Mouse (Mus musculus): ENCODE measurements around the gene Nipbl. TPM values are rescaled to one million over a fixed set of nuclear protein-coding genes. Genes with fewer than 3 reads are reported as not detected.
"Not testable (repeated sequence)": the region's sequence is repeated elsewhere in the genome, so short reads cannot be mapped to it uniquely, and the experiment has no call there.

The Nipbl gene
- polyA plus RNA-seq, 1 experiment, result 5.2 TPM

DNA sequence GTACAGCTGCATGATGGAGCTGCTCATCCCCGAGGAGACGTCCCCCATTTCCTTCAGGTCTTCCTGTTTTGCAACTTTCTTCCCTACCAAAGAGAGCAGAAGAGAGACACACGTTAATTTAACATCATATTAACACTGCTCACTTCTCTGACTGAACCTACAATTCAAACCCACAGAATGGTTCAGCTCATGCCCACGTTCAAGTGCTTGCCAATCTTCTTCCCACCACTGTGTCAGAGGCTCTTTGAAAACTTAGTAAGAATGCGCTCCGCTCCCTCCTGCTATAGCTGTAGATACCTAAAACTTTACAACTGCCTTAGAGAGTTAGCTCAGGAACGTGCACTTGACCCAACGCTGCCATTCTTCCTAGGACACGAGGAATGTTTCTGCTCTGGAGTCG is 141.3 kb downstream of the Nipbl start:
- WGBS, result 86% methylated on average over 10 of the region's 10 CpGs
- TF ChIP-seq POLR2A (IDR thresholded peaks at IDR 0.05; ENCODE audit: low read depth, low read length), result no peak
- TF ChIP-seq CTCF (conservative IDR thresholded peaks at IDR 0.05; ENCODE audit: insufficient read depth, insufficient read length, low read depth, low read length), result no peak

DNA sequence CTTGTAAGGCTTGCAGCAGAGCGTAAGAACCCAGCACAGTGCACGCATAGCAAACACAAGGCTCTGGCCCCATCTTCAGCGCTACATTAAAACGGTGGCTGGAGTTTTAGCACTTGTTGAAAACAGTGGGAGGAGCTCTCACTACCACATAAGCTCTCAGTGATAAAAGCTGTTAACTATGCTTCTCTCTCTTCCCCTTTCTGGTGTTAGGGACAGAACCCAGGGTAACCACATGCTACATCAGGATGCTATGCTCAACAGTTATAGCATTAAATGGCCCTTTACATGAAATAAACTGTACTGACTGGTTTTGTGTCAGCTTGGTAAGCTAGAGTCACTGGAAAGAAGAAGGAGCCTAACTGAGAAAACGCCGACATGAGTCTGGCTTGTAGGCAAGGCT is 150.1 kb downstream of the Nipbl start:
- WGBS, result 94% methylated on average over 6 of the region's 6 CpGs
- DNase-seq, result no peak
- H3K4me3 ChIP-seq (ENCODE audit: insufficient read depth, low read depth, low read length), result no peak overlapping the region
- H3K27ac ChIP-seq (ENCODE audit: insufficient read depth, low read depth, low read length), result no peak overlapping the region
- no peaks in the 10 kb centered on the region for H3K4me1 ChIP-seq (ENCODE audit: control insufficient read depth, insufficient read depth, low read length)
- no peaks in the 10 kb centered on the region for H3K27me3 ChIP-seq (replicated peaks; ENCODE audit: control insufficient read depth, insufficient read depth, low read length)
- TF ChIP-seq CTCF (conservative IDR thresholded peaks at IDR 0.05; ENCODE audit: insufficient read depth, insufficient read length, low read depth, low read length), result no peak
- no peak for TF ChIP-seq POLR2A (IDR thresholded peaks at IDR 0.05; ENCODE audit: low read depth, low read length)
- H3K36me3 ChIP-seq (ENCODE audit: control insufficient read depth, insufficient read depth, low read length), result peaks cover 13% of the 10 kb centered on the region

More for the DNA sequence above, 141.3 kb downstream of the Nipbl start:
- H3K27ac ChIP-seq (ENCODE audit: insufficient read depth, low read depth, low read length), result no peak overlapping the region
- no peaks in the 10 kb centered on the region for H3K4me1 ChIP-seq (ENCODE audit: control insufficient read depth, insufficient read depth, low read length)
- DNase-seq, result no peak
- H3K36me3 ChIP-seq (ENCODE audit: control insufficient read depth, insufficient read depth, low read length), result peaks cover 7% of the 10 kb centered on the region
- no peaks in the 10 kb centered on the region for H3K27me3 ChIP-seq (replicated peaks; ENCODE audit: control insufficient read depth, insufficient read depth, low read length)
- no peak overlapping the region for H3K4me3 ChIP-seq (ENCODE audit: insufficient read depth, low read depth, low read length)

DNA sequence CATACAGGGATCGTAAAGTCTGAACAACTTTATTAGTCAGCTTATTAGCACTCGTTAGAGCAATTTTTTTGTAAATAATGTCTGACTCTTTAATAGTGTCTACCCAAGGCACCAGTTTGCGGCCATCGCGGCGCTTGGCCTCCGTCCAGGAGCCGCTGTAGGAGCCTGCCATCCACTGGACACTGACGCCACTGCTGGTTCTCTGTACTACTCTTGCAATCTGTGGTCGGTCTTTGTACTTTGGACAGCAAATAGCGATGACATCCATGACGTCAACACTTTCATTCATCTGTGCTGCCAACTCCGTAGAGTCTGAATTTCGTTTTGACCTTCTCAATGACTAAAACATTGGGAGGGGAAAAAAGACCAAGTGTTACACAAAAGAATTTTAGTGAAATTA is 153.0 kb downstream of the Nipbl start:
- Histone ChIP-seq H3K4me1 (ENCODE audit: control insufficient read depth, insufficient read depth, low read length) (no peaks in the 10 kb centered on the region), H3K27me3 (replicated peaks; ENCODE audit: control insufficient read depth, insufficient read depth, low read length) (no peaks in the 10 kb centered on the region), H3K27ac (ENCODE audit: insufficient read depth, low read depth, low read length) (no peak overlapping the region), H3K4me3 (ENCODE audit: insufficient read depth, low read depth, low read length) (no peak overlapping the region), H3K36me3 (ENCODE audit: control insufficient read depth, insufficient read depth, low read length) (peaks cover 13% of the 10 kb centered on the region)
- TF ChIP-seq CTCF (conservative IDR thresholded peaks at IDR 0.05; ENCODE audit: insufficient read depth, insufficient read length, low read depth, low read length), result no peak
- TF ChIP-seq POLR2A (IDR thresholded peaks at IDR 0.05; ENCODE audit: low read depth, low read length), result no peak
- WGBS, result 86% methylated on average over 14 of the region's 14 CpGs
- DNase-seq, result peak; percentile 27

DNA sequence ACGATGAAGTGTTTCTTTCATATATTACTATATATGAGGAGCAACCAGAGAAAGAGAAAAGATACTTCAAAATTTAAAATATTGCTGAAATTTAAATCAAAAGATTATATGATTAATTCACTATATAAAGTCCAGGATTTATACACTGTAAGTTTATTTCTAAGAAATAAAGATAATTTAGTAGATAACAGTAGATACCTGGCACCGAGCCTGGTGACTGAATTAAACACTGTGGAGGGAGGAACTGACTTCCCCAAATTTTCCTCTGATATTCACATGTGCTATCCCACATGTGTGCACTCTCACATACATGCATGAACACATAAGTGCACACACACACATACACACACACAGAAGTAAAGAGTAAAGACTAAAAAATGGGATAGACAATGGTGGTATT is 162.1 kb downstream of the Nipbl start:
- 75% methylated on average over 2 of the region's 2 CpGs for WGBS
- no peaks in the 10 kb centered on the region for H3K4me1 ChIP-seq (ENCODE audit: control insufficient read depth, insufficient read depth, low read length)
- no peak for DNase-seq
- H3K36me3 ChIP-seq (ENCODE audit: control insufficient read depth, insufficient read depth, low read length), result no peaks in the 10 kb centered on the region
- TF ChIP-seq CTCF (conservative IDR thresholded peaks at IDR 0.05; ENCODE audit: insufficient read depth, insufficient read length, low read depth, low read length), result no peak
- no peak for TF ChIP-seq POLR2A (IDR thresholded peaks at IDR 0.05; ENCODE audit: low read depth, low read length)
- no peak overlapping the region for H3K4me3 ChIP-seq (ENCODE audit: insufficient read depth, low read depth, low read length)
- H3K27me3 ChIP-seq (replicated peaks; ENCODE audit: control insufficient read depth, insufficient read depth, low read length), result no peaks in the 10 kb centered on the region
- H3K27ac ChIP-seq (ENCODE audit: insufficient read depth, low read depth, low read length), result no peak overlapping the region

DNA sequence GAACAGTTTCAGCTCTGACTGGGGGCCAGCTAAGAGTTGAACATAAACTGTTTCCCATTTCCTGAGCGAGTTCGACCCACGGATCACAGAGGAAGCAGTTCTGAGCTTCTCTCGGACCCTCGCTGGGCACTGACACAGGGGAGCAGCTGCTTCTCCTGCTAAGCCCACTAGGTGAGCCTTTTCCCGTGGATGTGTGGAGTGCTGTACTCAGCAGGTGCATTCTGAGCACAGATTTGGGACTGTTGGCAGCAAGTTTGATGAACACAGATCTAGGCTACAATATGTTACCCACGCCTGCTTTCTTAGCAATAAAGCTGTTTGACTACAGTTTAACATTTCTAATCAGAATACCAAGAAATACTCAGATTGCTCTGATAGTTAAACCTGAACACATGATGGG is 162.6 kb downstream of the Nipbl start:
- Histone ChIP-seq H3K4me1 (ENCODE audit: control insufficient read depth, insufficient read depth, low read length) (no peaks in the 10 kb centered on the region), H3K36me3 (ENCODE audit: control insufficient read depth, insufficient read depth, low read length) (no peaks in the 10 kb centered on the region), H3K27me3 (replicated peaks; ENCODE audit: control insufficient read depth, insufficient read depth, low read length) (no peaks in the 10 kb centered on the region), H3K27ac (ENCODE audit: insufficient read depth, low read depth, low read length) (no peak overlapping the region), H3K4me3 (ENCODE audit: insufficient read depth, low read depth, low read length) (no peak overlapping the region)
- DNase-seq, result no peak
- WGBS, result 60% methylated on average over 7 of the region's 7 CpGs
- TF ChIP-seq CTCF (conservative IDR thresholded peaks at IDR 0.05; ENCODE audit: insufficient read depth, insufficient read length, low read depth, low read length) (no peak), POLR2A (IDR thresholded peaks at IDR 0.05; ENCODE audit: low read depth, low read length) (no peak)

DNA sequence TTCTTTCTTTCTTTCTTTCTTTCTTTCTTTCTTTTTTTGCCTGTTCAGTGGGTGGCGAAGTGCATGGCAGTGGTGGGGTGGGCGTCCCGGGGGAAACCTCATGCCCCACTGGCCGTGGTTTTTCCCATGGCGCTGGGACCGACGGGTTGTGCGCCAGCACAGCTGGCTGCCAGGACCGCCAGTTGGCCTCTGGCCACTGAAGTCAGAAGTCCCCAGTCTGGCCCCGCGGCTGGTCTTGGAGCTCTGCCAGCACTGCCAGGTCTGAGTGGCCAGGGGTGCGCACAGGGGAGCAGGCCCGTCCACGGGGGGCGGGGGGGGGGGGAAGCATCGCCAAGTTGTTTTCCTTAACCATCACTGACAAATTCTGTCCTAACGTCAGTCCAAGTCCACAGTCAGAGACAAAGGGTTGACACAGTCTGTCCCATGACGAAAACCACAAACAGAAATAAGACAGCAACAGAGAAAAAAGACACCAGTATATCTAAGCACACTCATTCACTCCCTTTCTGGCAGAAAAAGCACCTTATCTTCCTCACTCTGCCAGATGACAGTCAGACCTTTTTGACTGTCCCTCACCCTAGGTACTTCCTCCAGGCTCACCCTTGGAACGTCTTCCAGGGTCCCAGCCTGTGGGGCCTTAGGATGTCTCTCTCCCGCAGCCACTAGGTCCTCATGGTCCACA is 164.2 kb downstream of the Nipbl start:
- DNase-seq, result peak; percentile 82
- no peak overlapping the region for H3K27ac ChIP-seq (ENCODE audit: insufficient read depth, low read depth, low read length)
- TF ChIP-seq POLR2A (IDR thresholded peaks at IDR 0.05; ENCODE audit: low read depth, low read length) (no peak), CTCF (conservative IDR thresholded peaks at IDR 0.05; ENCODE audit: insufficient read depth, insufficient read length, low read depth, low read length) (no peak)
- no peaks in the 10 kb centered on the region for H3K27me3 ChIP-seq (replicated peaks; ENCODE audit: control insufficient read depth, insufficient read depth, low read length)
- peak overlapping the region; percentile 55 for H3K4me3 ChIP-seq (ENCODE audit: insufficient read depth, low read depth, low read length)
- no peaks in the 10 kb centered on the region for H3K4me1 ChIP-seq (ENCODE audit: control insufficient read depth, insufficient read depth, low read length)
- H3K36me3 ChIP-seq (ENCODE audit: control insufficient read depth, insufficient read depth, low read length), result no peaks in the 10 kb centered on the region
- WGBS, result 18% methylated on average over 20 of the region's 20 CpGs

DNA sequence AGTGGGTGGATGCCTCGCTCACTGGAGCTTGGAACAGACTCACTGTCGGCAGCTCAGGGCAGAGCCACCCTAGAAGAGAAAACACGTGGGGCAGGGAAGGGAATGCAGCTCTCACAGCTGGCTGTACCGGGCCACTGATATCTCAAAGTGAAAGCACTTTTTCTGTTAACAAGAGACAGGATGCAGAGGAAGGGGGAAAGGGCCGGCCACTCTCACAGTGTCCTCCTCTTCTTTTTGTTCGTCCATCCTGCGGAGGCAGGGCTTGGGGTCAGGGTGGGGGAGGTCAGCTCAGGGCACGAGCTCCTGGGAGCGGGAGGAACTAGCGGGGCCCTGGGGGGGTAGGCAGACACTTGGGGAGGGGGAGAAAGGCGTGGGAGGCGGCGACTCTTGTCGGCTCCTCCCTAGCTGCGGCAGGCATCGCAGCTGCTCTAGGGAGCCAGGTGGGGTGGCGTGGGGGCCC is 164.9 kb downstream of the Nipbl start:
- WGBS, result 2% methylated on average over 17 of the region's 17 CpGs
- peak overlapping the region; percentile 56 for H3K4me3 ChIP-seq (ENCODE audit: insufficient read depth, low read depth, low read length)
- TF ChIP-seq POLR2A (IDR thresholded peaks at IDR 0.05; ENCODE audit: low read depth, low read length) (no peak), CTCF (conservative IDR thresholded peaks at IDR 0.05; ENCODE audit: insufficient read depth, insufficient read length, low read depth, low read length) (no peak)
- no peaks in the 10 kb centered on the region for H3K4me1 ChIP-seq (ENCODE audit: control insufficient read depth, insufficient read depth, low read length)
- H3K27ac ChIP-seq (ENCODE audit: insufficient read depth, low read depth, low read length), result no peak overlapping the region
- peak; percentile 25 for DNase-seq
- no peaks in the 10 kb centered on the region for H3K36me3 ChIP-seq (ENCODE audit: control insufficient read depth, insufficient read depth, low read length)
- no peaks in the 10 kb centered on the region for H3K27me3 ChIP-seq (replicated peaks; ENCODE audit: control insufficient read depth, insufficient read depth, low read length)

DNA sequence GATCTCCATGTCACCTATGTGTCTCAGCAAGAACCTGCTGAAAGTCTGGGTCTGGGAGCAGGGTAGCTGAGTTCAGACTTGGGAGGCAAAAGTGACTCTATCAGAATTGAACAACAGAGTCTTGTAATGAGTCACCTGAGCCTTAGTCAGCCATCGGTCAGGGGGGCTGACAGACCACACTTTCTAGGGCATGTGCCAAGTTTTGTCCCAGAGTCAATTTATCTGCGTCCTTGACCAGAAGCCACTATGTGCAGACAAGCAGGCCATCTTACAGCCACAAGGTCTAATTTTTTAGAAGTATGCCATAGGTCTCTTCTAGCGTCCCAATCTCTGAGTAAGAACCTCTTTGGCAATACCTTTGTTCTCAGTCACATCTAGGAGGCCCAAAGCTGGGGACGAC is 166.3 kb downstream of the Nipbl start:
- H3K27ac ChIP-seq (ENCODE audit: insufficient read depth, low read depth, low read length); H3K36me3 ChIP-seq (ENCODE audit: control insufficient read depth, insufficient read depth, low read length); H3K4me1 ChIP-seq (ENCODE audit: control insufficient read depth, insufficient read depth, low read length); DNase-seq; H3K27me3 ChIP-seq (replicated peaks; ENCODE audit: control insufficient read depth, insufficient read depth, low read length); H3K4me3 ChIP-seq (ENCODE audit: insufficient read depth, low read depth, low read length): not testable (repeated sequence)
- 94% methylated on average over 4 of the region's 4 CpGs for WGBS

All from kidney, adult 2 months (tissue).